Mouse (Mus musculus) MEL (cell line): Measurements from ENCODE around the gene Aldh1a2. TPM values are rescaled to one million over a fixed set of nuclear protein-coding genes. Genes with fewer than 3 reads are reported as not detected.

ENCODE experiments used
- DNase-seq: peaks from one replicate; pipeline ENCODE4 v3.0.0; 2011; ENCODE audit warnings: low read depth, low spot score
- H3K27ac ChIP-seq: 2 replicates; pipeline ENCODE4 v1.5.1; 2012; ENCODE audit warnings: low read depth, mild to moderate bottlenecking, control low read depth, low read length, moderate library complexity; ENCODE audit not compliant: control insufficient read depth
- H3K27me3 ChIP-seq, 2 experiments: fragments of 150-350 bp in 1 of 2; sonication (generic) in 1 of 2; 2 replicates each; pipeline ENCODE4 v1.6.1; 2012; ENCODE audit warnings: low read length in 2 of 2, mild to moderate bottlenecking in 2 of 2, improper control_type of control experiment in 1 of 2, moderate library complexity in 1 of 2; ENCODE audit not compliant: insufficient read depth in 2 of 2, control insufficient read depth in 1 of 2
- H3K36me3 ChIP-seq, 2 experiments: 2 replicates each; pipeline ENCODE4 v1.6.1; 2012 to 2014; ENCODE audit warnings: low read length in 2 of 2, improper control_type of control experiment in 1 of 2, inconsistent platforms in 1 of 2, mild to moderate bottlenecking in 1 of 2; ENCODE audit not compliant: insufficient read depth in 2 of 2, control insufficient read depth in 1 of 2
- H3K4me1 ChIP-seq, 2 experiments: fragments of 150-350 bp in 1 of 2; sonication (generic) in 1 of 2; 2 replicates each; pipeline ENCODE4 v1.6.1; 2012; ENCODE audit warnings: low read length in 2 of 2, improper control_type of control experiment in 1 of 2, mild to moderate bottlenecking in 1 of 2; ENCODE audit not compliant: insufficient read depth in 2 of 2, control insufficient read depth in 1 of 2
- H3K4me3 ChIP-seq, 2 experiments: fragments of 150-350 bp in 1 of 2; sonication (generic) in 1 of 2; 2 replicates each; pipeline ENCODE4 v1.5.1; 2012; ENCODE audit warnings: low read depth in 2 of 2, low read length in 2 of 2, mild to moderate bottlenecking in 2 of 2, moderate library complexity in 2 of 2, control low read depth in 1 of 2, improper control_type of control experiment in 1 of 2; ENCODE audit not compliant: control insufficient read depth in 1 of 2, insufficient read depth in 1 of 2
- H3K79me2 ChIP-seq: 2 replicates; pipeline ENCODE4 v1.6.1; 2012; ENCODE audit warnings: mild to moderate bottlenecking, low read length, moderate library complexity; ENCODE audit not compliant: control insufficient read depth, poor library complexity, insufficient read depth
- H3K9ac ChIP-seq: 2 replicates; pipeline ENCODE4 v1.6.1; 2012; ENCODE audit warnings: low read depth, mild to moderate bottlenecking, control low read depth, low read length, moderate library complexity; ENCODE audit not compliant: control insufficient read depth, poor library complexity, severe bottlenecking
- H3K9me3 ChIP-seq: fragments of 150-350 bp; sonication (generic); replicated peaks from 2 replicates; pipeline ENCODE4 v1.6.1; 2012; ENCODE audit warnings: mild to moderate bottlenecking, low read length, improper control_type of control experiment, moderate library complexity; ENCODE audit not compliant: insufficient read depth
- BHLHE40 ChIP-seq: IDR thresholded peaks from 2 replicates; pipeline ENCODE4 v1.6.1; 2012; ENCODE audit warnings: low read depth, mild to moderate bottlenecking, inconsistent platforms, low read length, improper control_type of control experiment, borderline replicate concordance
- E2F4 ChIP-seq: IDR thresholded peaks from 2 replicates; pipeline ENCODE4 v1.6.1; 2011; ENCODE audit warnings: low read depth, low read length, improper control_type of control experiment, borderline replicate concordance
- ELF1 ChIP-seq: IDR thresholded peaks from 2 replicates; pipeline ENCODE4 v1.6.1; 2014; ENCODE audit warnings: low read depth, mild to moderate bottlenecking, inconsistent platforms, low read length, improper control_type of control experiment, moderate library complexity
- EP300 ChIP-seq, 2 experiments: IDR thresholded peaks; 2 replicates each; pipeline ENCODE4 v1.6.1; 2011; ENCODE audit warnings: improper control_type of control experiment in 2 of 2, low read length in 2 of 2, low read depth in 1 of 2, mild to moderate bottlenecking in 1 of 2
- ETS1 ChIP-seq: IDR thresholded peaks from 2 replicates; pipeline ENCODE4 v1.6.1; 2012; ENCODE audit warnings: low read depth, mild to moderate bottlenecking, inconsistent platforms, low read length, improper control_type of control experiment, moderate library complexity
- GATA1 ChIP-seq: IDR thresholded peaks from 2 replicates; pipeline ENCODE4 v1.6.1; 2011; ENCODE audit warnings: low read depth, low read length, improper control_type of control experiment
- HCFC1 ChIP-seq: IDR thresholded peaks from 2 replicates; pipeline ENCODE4 v1.6.1; 2012; ENCODE audit warnings: low read depth, mild to moderate bottlenecking, inconsistent platforms, low read length, improper control_type of control experiment, moderate library complexity
- MAX ChIP-seq: IDR thresholded peaks from 2 replicates; pipeline ENCODE4 v1.6.1; 2011; ENCODE audit warnings: low read length, improper control_type of control experiment
- MAZ ChIP-seq: IDR thresholded peaks from 2 replicates; pipeline ENCODE4 v1.6.1; 2012; ENCODE audit warnings: low read depth, mild to moderate bottlenecking, inconsistent platforms, low read length, improper control_type of control experiment
- MEF2A ChIP-seq: IDR thresholded peaks from 2 replicates; pipeline ENCODE4 v1.6.1; 2014; ENCODE audit warnings: low read depth, mild to moderate bottlenecking, inconsistent platforms, low read length, improper control_type of control experiment; ENCODE audit not compliant: poor library complexity, insufficient replicate concordance, severe bottlenecking; ENCODE audit errors: extremely low read depth
- MXI1 ChIP-seq: IDR thresholded peaks from 2 replicates; pipeline ENCODE4 v1.6.1; 2011; ENCODE audit warnings: mild to moderate bottlenecking, low read depth, low read length, improper control_type of control experiment
- POLR2A ChIP-seq, 2 experiments: IDR thresholded peaks; 2 replicates each; pipeline ENCODE4 v1.6.1; 2011 to 2012; ENCODE audit warnings: low read length in 2 of 2, mild to moderate bottlenecking in 2 of 2, control low read depth in 1 of 2, improper control_type of control experiment in 1 of 2, low read depth in 1 of 2, moderate library complexity in 1 of 2; ENCODE audit not compliant: control insufficient read depth in 1 of 2, insufficient read depth in 1 of 2, poor library complexity in 1 of 2
- POLR2AphosphoS5 ChIP-seq: IDR thresholded peaks from 2 replicates; pipeline ENCODE4 v1.6.1; 2012; ENCODE audit warnings: low read depth, borderline replicate concordance, mild to moderate bottlenecking, inconsistent platforms, low read length, moderate library complexity, mixed read lengths
- SIN3A ChIP-seq: IDR thresholded peaks from 2 replicates; pipeline ENCODE4 v1.6.1; 2012; ENCODE audit warnings: low read length, improper control_type of control experiment, inconsistent platforms
- SMC3 ChIP-seq: IDR thresholded peaks from 2 replicates; pipeline ENCODE4 v1.6.1; 2011; ENCODE audit warnings: low read depth, low read length, improper control_type of control experiment
- TBP ChIP-seq: IDR thresholded peaks from 2 replicates; pipeline ENCODE4 v1.8.0; 2011; ENCODE audit warnings: low read depth, low read length, improper control_type of control experiment
- TCF12 ChIP-seq: IDR thresholded peaks from 2 replicates; pipeline ENCODE4 v1.6.1; 2014; ENCODE audit warnings: low read depth, mild to moderate bottlenecking, inconsistent platforms, low read length, improper control_type of control experiment, moderate library complexity
- UBTF ChIP-seq: IDR thresholded peaks from 2 replicates; pipeline ENCODE4 v1.6.1; 2012; ENCODE audit warnings: low read depth, mild to moderate bottlenecking, inconsistent platforms, low read length, improper control_type of control experiment, moderate library complexity, borderline replicate concordance; ENCODE audit not compliant: insufficient read depth
- USF1 ChIP-seq: IDR thresholded peaks from 2 replicates; pipeline ENCODE4 v1.6.1; 2014; ENCODE audit warnings: low read depth, mild to moderate bottlenecking, inconsistent platforms, low read length, improper control_type of control experiment, moderate library complexity
- USF2 ChIP-seq, 2 experiments: IDR thresholded peaks; 2 replicates each; pipeline ENCODE4 v1.6.1; 2011 to 2012; ENCODE audit warnings: improper control_type of control experiment in 2 of 2, low read length in 2 of 2, borderline replicate concordance in 1 of 2, inconsistent platforms in 1 of 2, low read depth in 1 of 2, mild to moderate bottlenecking in 1 of 2; ENCODE audit not compliant: insufficient read depth in 1 of 2
- ZMIZ1 ChIP-seq: IDR thresholded peaks from 2 replicates; pipeline ENCODE4 v1.6.1; 2012; ENCODE audit warnings: low read depth, mild to moderate bottlenecking, inconsistent platforms, low read length, improper control_type of control experiment, moderate library complexity
- polyA plus RNA-seq, 2 experiments: library from polyadenylated mRNA; stranded (reverse) in 1 of 2; unstranded in 1 of 2; fragments of >175 nt in 1 of 2; fragments of >200 nt in 1 of 2; gene quantifications; 2 replicates each; pipeline versions ENCODE4 v1.2.1 to v1.2.4; 2012; ENCODE audit warnings: low replicate concordance in 2 of 2, low read depth in 1 of 2; ENCODE audit not compliant: insufficient read length in 2 of 2, insufficient read depth in 1 of 2, missing spikeins in 1 of 2
- total RNA-seq: library from RNA; depleted of rRNA; stranded (reverse); fragments of 300-350 nt; gene quantifications from 2 replicates; pipeline ENCODE4 v1.2.3, GENCODE M21; 2012

Gene Aldh1a2
- total and polyA plus RNA-seq, 3 experiments = not detected

DNA sequence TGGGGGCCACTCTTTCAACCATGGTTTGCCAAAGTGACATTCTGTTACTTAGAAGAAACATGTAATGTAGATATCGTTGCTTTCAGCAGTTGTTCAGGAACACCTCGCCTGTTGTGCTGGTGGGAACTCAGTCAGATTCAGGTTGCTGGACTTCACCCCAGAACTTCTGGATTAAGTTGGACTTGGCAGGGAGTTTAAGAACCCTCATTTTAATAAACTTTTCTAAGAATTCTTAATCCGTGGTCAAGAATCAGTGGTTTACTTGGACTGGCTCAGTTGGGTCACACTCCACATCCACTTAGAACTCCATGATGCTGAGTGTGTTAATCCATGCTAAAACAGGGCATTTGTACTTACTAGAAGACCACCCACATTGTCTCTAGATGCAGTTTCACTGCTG, 54.6 kb downstream of the Aldh1a2 start:
- Histone ChIP-seq H3K9ac (no peak overlapping the region), H3K4me3 (no peak overlapping the region), H3K9me3 (no peaks in the 10 kb centered on the region)
- TF ChIP-seq E2F4 (no peak), SMC3 (no peak), USF1 (no peak), GATA1 (no peak), TCF12 (no peak), ETS1 (no peak)
- TF ChIP-seq, all 39 proteins: peak for 0
- no peak overlapping the region for H3K27ac ChIP-seq
- H3K36me3 ChIP-seq = no peaks in the 10 kb centered on the region
- no peaks in the 10 kb centered on the region for H3K79me2 ChIP-seq
- peaks cover 7 to 38% of the 10 kb centered on the region in 2 experiments for H3K27me3 ChIP-seq
- DNase-seq = no peak
- H3K4me1 ChIP-seq = no peaks in the 10 kb centered on the region

DNA sequence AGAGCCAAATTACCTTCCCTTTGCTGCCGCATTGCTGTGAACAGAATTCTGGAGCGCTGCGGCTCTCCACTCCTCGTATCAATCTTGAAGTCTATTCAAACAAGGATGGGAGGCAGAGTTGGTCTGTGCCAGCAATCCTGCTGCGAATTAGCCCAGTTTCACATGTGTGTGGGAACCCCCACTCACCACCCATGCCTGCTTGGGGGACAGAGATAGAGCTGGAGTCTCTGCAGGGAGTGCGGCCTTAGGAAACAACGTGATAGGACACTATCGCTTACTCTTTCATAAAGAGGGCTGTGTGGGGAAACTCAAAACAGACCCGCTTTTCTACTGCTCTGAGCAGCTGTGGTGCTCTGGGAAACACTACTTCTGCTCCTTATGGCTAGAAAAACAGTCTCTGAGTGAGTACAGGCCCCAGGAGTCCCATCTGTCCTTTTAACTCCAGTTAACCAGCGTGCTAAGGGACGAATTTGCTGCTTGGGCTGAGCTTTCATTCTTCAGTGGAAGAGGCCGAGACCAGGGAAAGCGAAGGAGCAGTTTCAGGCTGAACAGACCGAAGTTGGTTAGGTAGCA, 60.6 kb downstream of the Aldh1a2 start:
- Histone ChIP-seq H3K79me2 (no peaks in the 10 kb centered on the region), H3K4me1 (no peaks in the 10 kb centered on the region), H3K27ac (no peak overlapping the region), H3K27me3 (peaks cover 12 to 34% of the 10 kb centered on the region in 2 experiments), H3K36me3 (no peaks in the 10 kb centered on the region), H3K9me3 (no peaks in the 10 kb centered on the region), H3K4me3 (no peak overlapping the region), H3K9ac (no peak overlapping the region)
- no peak for TF ChIP-seq USF2 (IDR thresholded peaks at IDR 0.05; ENCODE audit: borderline replicate concordance in 1 of 2, insufficient read depth in 1 of 2, low read depth in 1 of 2, low read length in 2 of 2)
- TF ChIP-seq ETS1 = no peak
- TF ChIP-seq ZMIZ1 = no peak
- no peak for TF ChIP-seq SIN3A
- TF ChIP-seq UBTF = no peak
- DNase-seq = no peak

DNA sequence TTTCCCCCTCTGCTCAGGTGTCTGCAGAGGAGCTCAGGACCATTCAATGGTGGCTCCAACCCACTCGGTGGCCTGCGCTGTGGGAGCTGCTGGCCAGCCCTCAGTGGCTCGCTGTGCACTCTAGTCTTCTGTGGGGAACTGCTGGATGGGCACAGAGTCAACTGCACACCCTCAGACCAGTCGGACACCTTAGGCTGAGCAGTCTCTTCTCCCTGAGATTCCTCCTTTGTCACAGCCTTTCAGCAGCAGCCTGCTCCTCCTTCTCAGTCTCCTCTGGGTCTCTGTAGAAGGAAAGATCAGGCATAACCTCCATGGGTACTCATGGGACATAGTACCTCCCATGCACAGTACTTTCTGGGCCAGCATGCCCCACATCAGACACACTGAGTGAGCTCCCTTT, 63.2 kb downstream of the Aldh1a2 start:
- Histone ChIP-seq H3K79me2 (no peaks in the 10 kb centered on the region), H3K36me3 (no peaks in the 10 kb centered on the region), H3K4me3 (no peak overlapping the region), H3K27me3 (peaks cover 18 to 25% of the 10 kb centered on the region in 2 experiments), H3K9me3 (no peaks in the 10 kb centered on the region), H3K4me1 (no peaks in the 10 kb centered on the region)
- DNase-seq = no peak
- TF ChIP-seq EP300 (IDR thresholded peaks at IDR 0.05; ENCODE audit: low read depth in 1 of 2, low read length in 2 of 2) (no peak), MAX (no peak), SIN3A (no peak), ELF1 (no peak), TBP (no peak), BHLHE40 (no peak), ETS1 (no peak), MEF2A (no peak), MAZ (no peak), POLR2A (IDR thresholded peaks at IDR 0.05; ENCODE audit: control insufficient read depth in 1 of 2, insufficient read depth in 1 of 2, low read depth in 1 of 2, low read length in 2 of 2, poor library complexity in 1 of 2) (no peak), HCFC1 (no peak), POLR2AphosphoS5 (no peak), MXI1 (no peak)
- TF ChIP-seq, all 39 proteins: peak for 0
- H3K27ac ChIP-seq = no peak overlapping the region
- H3K9ac ChIP-seq = no peak overlapping the region
